Mouse (Mus musculus) layer of hippocampus, adult 18-20 months (tissue): ENCODE data around the gene Tcte3. TPM values are rescaled to one million over a fixed set of nuclear protein-coding genes. Genes with fewer than 3 reads are reported as not detected.
"Not testable (repeated sequence)": the region's sequence is repeated elsewhere in the genome, so short reads cannot be mapped to it uniquely, and the experiment has no call there.

Experiments
- DNase-seq, 2 experiments: peaks; one replicate each; pipeline ENCODE4 v3.0.0; 2022; ENCODE audit warnings: low spot score in 2 of 2
- total RNA-seq, 2 experiments: library from RNA; stranded (reverse); gene quantifications; 2 replicates each; pipeline ENCODE4 v1.2.3; 2021

The Tcte3 gene
- total RNA-seq, 2 experiments from 2014 or later, result 1.3 TPM; not detected in 1

DNA sequence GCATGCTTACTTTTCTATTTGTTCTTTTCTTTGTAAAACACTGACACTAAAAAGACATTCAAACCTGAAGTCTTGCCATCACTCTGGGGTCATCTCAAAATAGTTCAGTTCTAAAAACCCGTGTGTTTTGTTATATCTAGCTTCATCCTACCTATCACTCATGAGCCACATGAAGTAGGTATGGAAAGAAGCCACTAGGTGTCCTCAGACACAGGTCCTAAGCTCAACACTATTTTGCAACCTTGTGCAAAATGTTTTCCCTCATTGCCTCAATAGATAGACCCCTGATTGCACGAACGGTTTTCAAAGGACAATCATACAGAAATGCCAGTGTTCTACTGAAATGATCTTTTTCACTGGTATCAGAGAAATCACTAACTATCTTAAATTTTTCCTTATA, 833 bp downstream of the Tcte3 start:
- not testable (repeated sequence) for DNase-seq

DNA sequence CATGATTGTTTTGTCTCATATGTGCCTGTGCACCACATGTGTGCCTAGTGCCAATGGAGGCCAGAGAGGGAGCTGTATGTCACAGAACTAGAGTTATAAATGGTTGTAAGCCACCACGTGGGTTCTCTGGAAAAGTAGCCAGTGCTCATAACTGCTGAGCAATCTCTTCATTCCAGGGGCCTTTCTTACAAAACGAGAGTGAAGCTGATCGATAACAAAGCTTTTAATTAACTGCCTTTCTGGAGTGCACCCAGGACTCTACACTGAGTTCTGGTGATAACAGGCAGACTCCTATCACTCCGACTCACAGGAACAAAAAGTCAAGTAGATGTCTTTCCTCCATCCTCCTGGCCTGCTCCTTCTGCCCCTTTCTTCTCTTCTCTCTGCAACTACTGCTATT, 9.9 kb downstream of the Tcte3 start:
- not testable (repeated sequence) for DNase-seq

DNA sequence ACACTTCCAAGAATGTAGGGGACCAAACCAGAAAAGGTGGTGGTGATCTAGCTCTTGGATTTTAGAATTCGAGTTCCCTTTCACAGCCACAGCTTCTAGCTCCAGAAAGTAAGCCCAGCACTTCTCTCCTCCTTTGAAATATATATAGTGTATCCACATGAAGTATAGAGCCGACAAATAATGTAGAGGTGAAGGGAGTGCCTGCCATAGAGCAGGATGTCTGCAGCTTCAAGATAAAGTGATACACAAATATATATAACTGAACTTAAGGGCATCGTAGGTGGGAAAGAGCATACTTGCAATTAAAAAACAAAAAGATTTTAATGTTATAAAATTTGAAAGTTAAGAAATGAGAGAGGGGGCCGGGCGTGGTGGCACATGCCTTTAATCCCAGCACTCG, 15.8 kb downstream of the Tcte3 start:
- DNase-seq, result not testable (repeated sequence)

DNA sequence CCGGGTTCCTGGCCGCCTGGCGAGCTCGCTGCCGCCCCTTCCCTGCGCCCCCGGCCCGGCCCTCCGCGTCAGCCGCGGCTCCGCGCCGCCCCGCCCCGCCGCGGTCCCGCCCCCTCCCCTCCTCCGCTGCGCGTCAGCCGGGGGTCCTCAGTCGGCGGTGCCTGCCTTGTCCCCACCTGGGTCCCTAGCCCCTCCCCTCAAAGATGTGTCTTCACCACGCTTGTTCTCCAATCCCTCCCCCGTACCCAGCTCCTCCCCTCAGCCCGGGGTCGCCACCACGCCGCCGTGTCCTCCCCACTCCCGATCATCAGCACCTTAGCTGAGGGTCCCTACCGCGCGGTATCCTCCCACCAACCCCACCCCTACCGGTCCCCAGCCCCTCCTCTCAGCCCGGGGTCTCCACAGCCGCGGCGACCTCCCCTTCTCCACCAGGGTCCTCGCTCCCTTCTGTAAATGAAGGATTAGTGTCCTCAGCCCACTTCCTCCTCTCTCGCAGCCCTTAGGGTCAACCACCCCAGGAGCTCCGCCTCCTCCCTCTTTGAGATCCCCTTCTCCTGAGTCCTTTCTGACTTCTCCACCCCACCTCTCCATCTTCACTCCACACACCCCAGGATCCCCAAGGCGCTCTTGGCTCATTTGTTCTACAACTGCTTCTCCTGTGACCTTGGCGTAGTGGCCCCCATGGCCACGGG, 16.6 kb downstream of the Tcte3 start:
- DNase-seq, result not testable (repeated sequence)

DNA sequence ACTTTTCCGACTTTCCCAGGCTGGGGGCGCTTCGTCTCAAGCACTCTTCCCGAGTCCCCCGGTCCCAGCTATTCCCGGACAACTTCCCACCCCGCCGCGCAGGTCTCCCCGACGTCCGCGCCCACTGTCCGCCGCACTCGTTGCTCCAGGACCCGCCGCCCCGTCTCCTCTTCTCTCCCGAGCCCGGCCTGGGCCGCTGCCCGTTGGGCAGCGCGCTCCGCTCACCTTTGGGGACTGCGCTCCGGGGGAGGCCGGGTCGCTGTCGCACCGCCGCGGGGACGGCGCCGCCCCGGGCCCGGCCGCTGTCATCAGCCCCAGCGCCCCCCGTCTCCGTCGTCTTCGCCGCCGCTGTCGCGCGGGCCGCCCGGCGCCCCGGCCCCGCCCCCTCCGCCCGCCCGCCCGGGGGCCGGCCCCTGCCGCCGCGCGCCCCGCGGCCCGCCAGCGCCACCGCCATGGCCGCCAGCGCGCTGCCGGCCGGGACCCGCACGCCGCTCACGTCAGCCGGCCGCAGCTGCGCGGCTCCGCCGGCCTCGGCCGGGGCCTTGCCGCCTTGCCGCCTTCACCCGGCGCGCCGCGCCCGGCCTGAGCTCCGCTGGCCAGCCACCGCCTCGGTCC, 17.3 kb downstream of the Tcte3 start:
- not testable (repeated sequence) for DNase-seq

DNA sequence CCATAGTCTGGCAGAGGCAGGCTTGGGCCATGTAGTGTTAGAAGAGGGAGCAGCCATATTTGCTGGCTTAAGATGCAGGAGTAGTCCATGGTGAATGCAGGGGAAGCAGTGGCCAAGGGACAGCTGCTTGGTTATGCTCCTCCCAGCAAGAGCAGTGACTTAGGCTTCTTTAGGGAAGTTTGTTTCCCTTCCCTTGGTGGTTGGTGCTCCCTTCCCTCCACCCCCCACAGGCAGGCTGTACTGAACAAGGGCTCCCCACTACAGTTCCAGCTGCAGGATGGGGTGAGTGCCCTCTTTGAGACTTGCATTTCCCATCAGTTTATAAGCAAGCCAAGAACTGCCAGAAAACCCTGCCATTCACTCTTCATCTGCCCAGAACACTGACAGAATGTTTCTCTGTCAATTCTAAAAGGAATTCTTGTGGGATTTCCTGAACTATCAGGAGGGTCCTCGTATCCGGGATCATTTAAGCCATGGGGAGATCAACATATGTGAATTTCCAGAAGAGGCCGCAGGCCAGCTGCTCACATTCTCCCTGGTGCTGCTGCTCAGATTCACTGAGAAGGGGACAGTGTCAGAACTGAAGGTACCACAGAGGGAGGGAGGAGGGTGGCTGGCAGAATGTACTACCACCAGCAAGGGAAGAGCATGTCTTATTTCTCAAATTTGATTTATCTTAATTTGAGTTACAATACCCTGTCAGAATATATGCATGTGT, 19.6 kb downstream of the Tcte3 start:
- DNase-seq, result peak in 1 of 2 experiments; percentile 29

DNA sequence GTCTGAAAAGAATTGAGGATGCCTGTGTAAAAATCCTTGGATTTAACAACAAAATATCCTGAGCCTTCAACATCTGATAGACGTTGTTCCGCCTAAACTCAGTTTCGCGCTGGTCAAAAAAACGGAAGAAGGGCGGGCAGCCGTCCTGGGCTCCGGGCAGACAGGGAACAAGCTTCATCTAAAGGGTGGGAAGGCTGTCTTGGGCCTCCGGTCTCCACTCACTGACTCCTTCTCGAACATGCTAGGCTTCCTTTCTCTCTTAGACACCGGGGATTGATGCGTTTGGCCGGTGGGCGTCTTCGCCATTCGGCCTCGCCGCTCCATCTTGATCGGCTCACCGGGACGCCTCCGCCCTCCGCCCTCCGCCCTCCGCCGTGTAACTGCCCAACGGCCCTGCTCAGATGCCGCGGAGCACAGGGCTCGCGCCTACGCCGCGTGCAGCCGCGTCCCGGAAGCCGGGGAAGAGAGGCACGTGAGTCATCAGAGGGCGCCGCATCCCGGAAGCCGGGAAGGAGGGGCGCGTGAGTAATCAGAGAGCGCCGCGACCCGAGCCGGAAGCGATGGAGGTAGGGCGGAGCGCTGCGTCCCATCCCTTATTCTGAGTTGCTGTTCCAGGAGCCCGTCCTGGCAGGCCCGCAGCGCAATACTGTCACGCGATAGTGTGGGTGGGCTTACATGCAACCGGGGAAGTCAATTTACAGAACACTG, 31.4 kb downstream of the Tcte3 start, which contains the start of gene Gm3435:
Gene Gm3435, plus strand, starts transcription at position 471 of the 708 bp plus-strand sequence.
- not testable (repeated sequence) for DNase-seq

DNA sequence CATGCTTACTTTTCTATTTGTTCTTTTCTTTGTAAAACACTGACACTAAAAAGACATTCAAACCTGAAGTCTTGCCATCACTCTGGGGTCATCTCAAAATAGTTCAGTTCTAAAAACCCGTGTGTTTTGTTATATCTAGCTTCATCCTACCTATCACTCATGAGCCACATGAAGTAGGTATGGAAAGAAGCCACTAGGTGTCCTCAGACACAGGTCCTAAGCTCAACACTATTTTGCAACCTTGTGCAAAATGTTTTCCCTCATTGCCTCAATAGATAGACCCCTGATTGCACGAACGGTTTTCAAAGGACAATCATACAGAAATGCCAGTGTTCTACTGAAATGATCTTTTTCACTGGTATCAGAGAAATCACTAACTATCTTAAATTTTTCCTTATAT, 32.2 kb downstream of the Tcte3 start:
- not testable (repeated sequence) for DNase-seq

DNA sequence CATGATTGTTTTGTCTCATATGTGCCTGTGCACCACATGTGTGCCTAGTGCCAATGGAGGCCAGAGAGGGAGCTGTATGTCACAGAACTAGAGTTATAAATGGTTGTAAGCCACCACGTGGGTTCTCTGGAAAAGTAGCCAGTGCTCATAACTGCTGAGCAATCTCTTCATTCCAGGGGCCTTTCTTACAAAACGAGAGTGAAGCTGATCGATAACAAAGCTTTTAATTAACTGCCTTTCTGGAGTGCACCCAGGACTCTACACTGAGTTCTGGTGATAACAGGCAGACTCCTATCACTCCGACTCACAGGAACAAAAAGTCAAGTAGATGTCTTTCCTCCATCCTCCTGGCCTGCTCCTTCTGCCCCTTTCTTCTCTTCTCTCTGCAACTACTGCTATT, 41.2 kb downstream of the Tcte3 start:
- not testable (repeated sequence) for DNase-seq

DNA sequence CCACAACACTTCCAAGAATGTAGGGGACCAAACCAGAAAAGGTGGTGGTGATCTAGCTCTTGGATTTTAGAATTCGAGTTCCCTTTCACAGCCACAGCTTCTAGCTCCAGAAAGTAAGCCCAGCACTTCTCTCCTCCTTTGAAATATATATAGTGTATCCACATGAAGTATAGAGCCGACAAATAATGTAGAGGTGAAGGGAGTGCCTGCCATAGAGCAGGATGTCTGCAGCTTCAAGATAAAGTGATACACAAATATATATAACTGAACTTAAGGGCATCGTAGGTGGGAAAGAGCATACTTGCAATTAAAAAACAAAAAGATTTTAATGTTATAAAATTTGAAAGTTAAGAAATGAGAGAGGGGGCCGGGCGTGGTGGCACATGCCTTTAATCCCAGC, 47.1 kb downstream of the Tcte3 start:
- not testable (repeated sequence) for DNase-seq

DNA sequence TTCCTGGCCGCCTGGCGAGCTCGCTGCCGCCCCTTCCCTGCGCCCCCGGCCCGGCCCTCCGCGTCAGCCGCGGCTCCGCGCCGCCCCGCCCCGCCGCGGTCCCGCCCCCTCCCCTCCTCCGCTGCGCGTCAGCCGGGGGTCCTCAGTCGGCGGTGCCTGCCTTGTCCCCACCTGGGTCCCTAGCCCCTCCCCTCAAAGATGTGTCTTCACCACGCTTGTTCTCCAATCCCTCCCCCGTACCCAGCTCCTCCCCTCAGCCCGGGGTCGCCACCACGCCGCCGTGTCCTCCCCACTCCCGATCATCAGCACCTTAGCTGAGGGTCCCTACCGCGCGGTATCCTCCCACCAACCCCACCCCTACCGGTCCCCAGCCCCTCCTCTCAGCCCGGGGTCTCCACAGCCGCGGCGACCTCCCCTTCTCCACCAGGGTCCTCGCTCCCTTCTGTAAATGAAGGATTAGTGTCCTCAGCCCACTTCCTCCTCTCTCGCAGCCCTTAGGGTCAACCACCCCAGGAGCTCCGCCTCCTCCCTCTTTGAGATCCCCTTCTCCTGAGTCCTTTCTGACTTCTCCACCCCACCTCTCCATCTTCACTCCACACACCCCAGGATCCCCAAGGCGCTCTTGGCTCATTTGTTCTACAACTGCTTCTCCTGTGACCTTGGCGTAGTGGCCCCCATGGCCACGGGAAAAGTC, 48.0 kb downstream of the Tcte3 start:
- not testable (repeated sequence) for DNase-seq

DNA sequence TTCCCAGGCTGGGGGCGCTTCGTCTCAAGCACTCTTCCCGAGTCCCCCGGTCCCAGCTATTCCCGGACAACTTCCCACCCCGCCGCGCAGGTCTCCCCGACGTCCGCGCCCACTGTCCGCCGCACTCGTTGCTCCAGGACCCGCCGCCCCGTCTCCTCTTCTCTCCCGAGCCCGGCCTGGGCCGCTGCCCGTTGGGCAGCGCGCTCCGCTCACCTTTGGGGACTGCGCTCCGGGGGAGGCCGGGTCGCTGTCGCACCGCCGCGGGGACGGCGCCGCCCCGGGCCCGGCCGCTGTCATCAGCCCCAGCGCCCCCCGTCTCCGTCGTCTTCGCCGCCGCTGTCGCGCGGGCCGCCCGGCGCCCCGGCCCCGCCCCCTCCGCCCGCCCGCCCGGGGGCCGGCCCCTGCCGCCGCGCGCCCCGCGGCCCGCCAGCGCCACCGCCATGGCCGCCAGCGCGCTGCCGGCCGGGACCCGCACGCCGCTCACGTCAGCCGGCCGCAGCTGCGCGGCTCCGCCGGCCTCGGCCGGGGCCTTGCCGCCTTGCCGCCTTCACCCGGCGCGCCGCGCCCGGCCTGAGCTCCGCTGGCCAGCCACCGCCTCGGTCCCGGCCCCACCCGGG, 48.7 kb downstream of the Tcte3 start:
- not testable (repeated sequence) for DNase-seq

DNA sequence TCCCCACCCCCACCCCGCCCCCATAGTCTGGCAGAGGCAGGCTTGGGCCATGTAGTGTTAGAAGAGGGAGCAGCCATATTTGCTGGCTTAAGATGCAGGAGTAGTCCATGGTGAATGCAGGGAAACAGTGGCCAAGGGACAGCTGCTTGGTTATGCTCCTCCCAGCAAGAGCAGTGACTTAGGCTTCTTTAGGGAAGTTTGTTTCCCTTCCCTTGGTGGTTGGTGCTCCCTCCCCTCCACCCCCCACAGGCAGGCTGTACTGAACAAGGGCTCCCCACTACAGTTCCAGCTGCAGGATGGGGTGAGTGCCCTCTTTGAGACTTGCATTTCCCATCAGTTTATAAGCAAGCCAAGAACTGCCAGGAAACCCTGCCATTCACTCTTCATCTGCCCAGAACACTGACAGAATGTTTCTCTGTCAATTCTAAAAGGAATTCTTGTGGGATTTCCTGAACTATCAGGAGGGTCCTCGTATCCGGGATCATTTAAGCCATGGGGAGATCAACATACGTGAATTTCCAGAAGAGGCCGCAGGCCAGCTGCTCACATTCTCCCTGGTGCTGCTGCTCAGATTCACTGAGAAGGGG, 51.1 kb downstream of the Tcte3 start:
- DNase-seq, result peak in 1 of 2 experiments; percentile 10

DNA sequence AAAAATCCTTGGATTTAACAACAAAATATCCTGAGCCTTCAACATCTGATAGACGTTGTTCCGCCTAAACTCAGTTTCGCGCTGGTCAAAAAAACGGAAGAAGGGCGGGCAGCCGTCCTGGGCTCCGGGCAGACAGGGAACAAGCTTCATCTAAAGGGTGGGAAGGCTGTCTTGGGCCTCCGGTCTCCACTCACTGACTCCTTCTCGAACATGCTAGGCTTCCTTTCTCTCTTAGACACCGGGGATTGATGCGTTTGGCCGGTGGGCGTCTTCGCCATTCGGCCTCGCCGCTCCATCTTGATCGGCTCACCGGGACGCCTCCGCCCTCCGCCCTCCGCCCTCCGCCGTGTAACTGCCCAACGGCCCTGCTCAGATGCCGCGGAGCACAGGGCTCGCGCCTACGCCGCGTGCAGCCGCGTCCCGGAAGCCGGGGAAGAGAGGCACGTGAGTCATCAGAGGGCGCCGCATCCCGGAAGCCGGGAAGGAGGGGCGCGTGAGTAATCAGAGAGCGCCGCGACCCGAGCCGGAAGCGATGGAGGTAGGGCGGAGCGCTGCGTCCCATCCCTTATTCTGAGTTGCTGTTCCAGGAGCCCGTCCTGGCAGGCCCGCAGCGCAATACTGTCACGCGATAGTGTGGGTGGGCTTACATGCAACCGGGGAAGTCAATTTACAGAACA, 62.8 kb downstream of the Tcte3 start, which contains the start of the genes 9030025P20Rik and Gm3417:
Gene 9030025P20Rik, plus strand, starts transcription at position 107 of the 677 bp plus-strand sequence.
Gene Gm3417, minus strand, starts transcription at position 429 of the 677 bp plus-strand sequence.
- DNase-seq, result not testable (repeated sequence)

DNA sequence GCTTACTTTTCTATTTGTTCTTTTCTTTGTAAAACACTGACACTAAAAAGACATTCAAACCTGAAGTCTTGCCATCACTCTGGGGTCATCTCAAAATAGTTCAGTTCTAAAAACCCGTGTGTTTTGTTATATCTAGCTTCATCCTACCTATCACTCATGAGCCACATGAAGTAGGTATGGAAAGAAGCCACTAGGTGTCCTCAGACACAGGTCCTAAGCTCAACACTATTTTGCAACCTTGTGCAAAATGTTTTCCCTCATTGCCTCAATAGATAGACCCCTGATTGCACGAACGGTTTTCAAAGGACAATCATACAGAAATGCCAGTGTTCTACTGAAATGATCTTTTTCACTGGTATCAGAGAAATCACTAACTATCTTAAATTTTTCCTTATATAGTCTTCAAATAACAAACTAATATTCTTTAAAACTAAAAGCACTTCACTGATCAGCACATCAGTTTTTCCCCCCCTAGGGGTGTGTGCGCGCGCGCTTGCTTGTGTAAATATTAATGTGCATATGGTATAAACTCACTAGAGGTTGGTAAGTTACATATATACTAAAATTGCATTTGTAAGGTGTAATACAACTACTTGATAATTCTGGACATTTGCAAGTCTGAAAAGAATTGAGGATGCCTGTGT, 63.4 kb downstream of the Tcte3 start:
- not testable (repeated sequence) for DNase-seq
